Mouse (Mus musculus) embryonic facial prominence, embryonic 13.5 days (tissue): ENCODE results near the gene 9330182L06Rik. TPM values are rescaled to one million over a fixed set of nuclear protein-coding genes. Genes with fewer than 3 reads are reported as not detected.

Experiments
- ATAC-seq: fragments of 200-750 bp; cut with Nextera tagmentation; 2 replicates; pipeline ENCODE4 v1.8.0; 2017; ENCODE audit warnings: low read depth; ENCODE audit not compliant: insufficient number of reproducible peaks, insufficient read depth, low FRiP score, low TSS enrichment
- H3K27ac ChIP-seq: fragments of 300-500 bp; sonication (generic); 2 replicates; pipeline ENCODE4 v1.5.1; 2015; ENCODE audit warnings: moderate library complexity, mild to moderate bottlenecking, inconsistent platforms
- H3K27me3 ChIP-seq: fragments of 300-500 bp; sonication (generic); 2 replicates; pipeline ENCODE4 v1.6.1; 2015; ENCODE audit warnings: mild to moderate bottlenecking, inconsistent platforms
- H3K36me3 ChIP-seq: fragments of 300-500 bp; sonication (generic); 2 replicates; pipeline ENCODE4 v1.6.1; 2015; ENCODE audit warnings: mild to moderate bottlenecking, inconsistent platforms
- H3K4me1 ChIP-seq: fragments of 300-500 bp; sonication (generic); 2 replicates; pipeline ENCODE4 v1.6.1; 2015; ENCODE audit warnings: inconsistent platforms
- H3K4me2 ChIP-seq: fragments of 300-500 bp; sonication (generic); 2 replicates; pipeline ENCODE4 v1.6.1; 2015; ENCODE audit warnings: moderate library complexity, mild to moderate bottlenecking, inconsistent platforms
- H3K4me3 ChIP-seq: fragments of 300-500 bp; sonication (generic); 2 replicates; pipeline ENCODE4 v1.5.1; 2015; ENCODE audit warnings: mild to moderate bottlenecking, inconsistent platforms
- H3K9ac ChIP-seq: fragments of 300-500 bp; sonication (generic); 2 replicates; pipeline ENCODE4 v1.6.1; 2015; ENCODE audit warnings: mild to moderate bottlenecking, inconsistent platforms
- H3K9me3 ChIP-seq: fragments of 300-500 bp; sonication (generic); 2 replicates; pipeline ENCODE4 v1.6.1; 2016; ENCODE audit warnings: inconsistent platforms
- WGBS: fragments of 180-500 bp; shearing (Covaris S2); methylation state at CpG from one replicate; pipeline ENCODE4 v1.1.7; 2015; ENCODE audit warnings: mixed read lengths; 5-methylcytosine and 5-hydroxymethylcytosine counted together
- polyA plus RNA-seq: library from polyadenylated mRNA; unstranded; fragments of >200 nt; fragmentation: Nextera tagmentation; extraction: Ambion mirVana; gene quantifications from 2 replicates; pipeline ENCODE4 v1.2.1, GENCODE M21; 2015

The 9330182L06Rik gene
- polyA plus RNA-seq, 1 experiment from 2014 or later = 2.0 TPM

DNA sequence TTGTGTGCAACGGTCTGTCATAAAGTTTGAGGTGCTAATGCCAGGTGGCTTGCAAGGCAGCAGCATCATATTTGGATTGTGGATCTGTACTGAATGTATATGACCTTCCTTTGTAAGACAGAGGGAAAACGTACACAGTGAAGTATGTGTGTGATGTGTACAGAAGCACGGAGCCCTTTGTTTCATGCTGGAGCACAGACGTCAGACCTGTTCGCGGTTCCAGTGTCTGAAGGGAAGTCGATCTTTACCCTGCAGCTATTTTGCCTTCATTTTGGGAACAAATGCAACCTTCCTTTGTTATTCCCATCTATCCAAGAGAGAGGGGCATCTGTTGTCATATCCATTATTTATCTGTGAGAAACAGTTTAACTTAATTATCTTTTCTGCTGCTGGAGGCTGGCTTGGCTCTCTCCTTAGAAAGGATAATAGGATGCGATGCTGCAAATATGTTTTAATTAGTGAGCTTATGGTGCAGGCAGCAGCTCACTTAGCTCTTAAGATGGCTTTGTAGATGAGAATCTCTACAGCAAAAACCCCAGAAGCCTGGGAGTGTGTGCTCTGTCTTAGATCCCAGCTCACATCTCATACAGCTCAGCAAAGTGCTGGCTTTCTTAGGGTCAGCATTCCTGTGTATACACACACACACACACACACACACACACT is 73.7 kb downstream of the 9330182L06Rik start:
- Histone ChIP-seq H3K4me3 (no peak overlapping the region), H3K9me3 (no peaks in the 10 kb centered on the region), H3K4me1 (no peaks in the 10 kb centered on the region), H3K4me2 (no peak overlapping the region), H3K36me3 (no peaks in the 10 kb centered on the region), H3K9ac (no peak overlapping the region), H3K27ac (no peak overlapping the region), H3K27me3 (no peaks in the 10 kb centered on the region)
- no peak for ATAC-seq
- WGBS = 61% methylated on average over 8 of the region's 8 CpGs

DNA sequence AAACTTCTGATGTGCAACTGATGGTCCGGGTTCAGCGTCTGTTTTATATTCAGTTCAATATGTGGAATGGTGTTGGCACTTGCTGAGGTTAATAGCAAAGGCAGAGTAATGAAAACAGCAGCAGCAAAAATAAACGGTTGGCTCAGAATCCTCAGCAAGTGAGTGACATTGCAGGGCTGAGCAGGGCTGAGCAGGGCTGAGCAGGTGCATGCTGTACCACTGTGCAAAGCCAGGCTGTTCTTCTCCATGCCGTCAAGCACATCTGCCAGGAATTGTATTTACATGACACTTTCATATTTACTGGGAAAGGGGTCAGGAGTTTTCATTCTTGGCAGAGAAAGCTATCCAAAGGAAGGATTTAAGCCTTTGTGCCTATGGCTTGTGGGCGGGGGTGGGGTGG is 78.7 kb downstream of the 9330182L06Rik start:
- no peak overlapping the region for H3K4me2 ChIP-seq
- H3K36me3 ChIP-seq = no peaks in the 10 kb centered on the region
- no peaks in the 10 kb centered on the region for H3K9me3 ChIP-seq
- ATAC-seq = 0 out of 2 replicates have a peak, but pooled peaks have one; percentile 69
- no peaks in the 10 kb centered on the region for H3K4me1 ChIP-seq
- no peak overlapping the region for H3K9ac ChIP-seq
- H3K27ac ChIP-seq = no peak overlapping the region
- WGBS = 46% methylated on average over 5 of the region's 5 CpGs
- no peak overlapping the region for H3K4me3 ChIP-seq
- no peaks in the 10 kb centered on the region for H3K27me3 ChIP-seq

DNA sequence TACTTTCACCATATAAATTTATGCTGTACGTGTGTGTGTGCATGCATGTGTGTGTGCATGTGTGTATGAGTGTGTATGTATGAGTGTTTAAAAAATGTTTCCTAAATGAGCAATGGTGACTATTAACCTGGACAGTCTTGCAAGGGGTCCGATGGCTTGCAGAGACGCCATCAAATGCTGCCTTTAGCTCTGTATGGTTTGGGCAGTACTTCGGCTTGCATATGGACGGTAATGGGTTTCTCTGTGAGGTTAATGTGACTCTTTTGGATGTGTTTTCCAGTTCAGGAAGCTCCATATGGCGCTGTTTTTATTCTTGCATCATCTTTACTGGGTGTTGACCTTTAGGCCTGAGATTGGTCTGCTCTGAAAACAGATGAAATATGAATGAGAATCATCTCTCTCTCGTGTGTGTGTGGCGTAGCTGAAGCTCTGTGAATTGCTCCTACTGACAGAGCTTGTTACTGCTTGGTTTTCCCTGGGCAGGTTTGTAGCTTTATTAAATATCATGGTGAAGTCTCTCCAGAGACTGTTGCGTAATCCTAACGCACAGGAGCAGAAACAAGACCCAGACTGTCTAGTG is 79.2 kb downstream of the 9330182L06Rik start:
- Histone ChIP-seq H3K9ac (no peak overlapping the region), H3K4me3 (no peak overlapping the region), H3K4me1 (no peaks in the 10 kb centered on the region), H3K27me3 (no peaks in the 10 kb centered on the region), H3K36me3 (no peaks in the 10 kb centered on the region), H3K4me2 (no peak overlapping the region), H3K9me3 (no peaks in the 10 kb centered on the region), H3K27ac (no peak overlapping the region)
- ATAC-seq = no peak
- 74% methylated on average over 10 of the region's 10 CpGs for WGBS

DNA sequence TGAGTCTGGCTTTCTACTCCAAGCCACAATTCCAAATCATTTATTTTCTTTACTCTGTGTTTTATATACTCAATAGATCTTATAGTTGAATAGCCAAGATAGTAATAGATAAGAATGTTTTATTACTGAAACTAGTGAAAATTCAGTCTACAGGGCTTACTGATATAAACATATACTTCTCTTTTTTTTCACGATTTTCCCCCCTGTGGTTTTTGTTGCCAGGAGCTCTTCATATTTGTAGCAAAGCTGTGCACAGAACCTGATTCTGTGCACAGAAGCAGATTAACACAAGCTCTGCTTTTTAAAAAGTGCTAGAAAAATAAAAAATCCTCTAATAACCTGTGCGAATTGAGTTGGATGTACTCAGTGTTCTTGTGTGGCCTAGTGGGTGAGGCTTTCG is 79.7 kb downstream of the 9330182L06Rik start:
- H3K9me3 ChIP-seq = no peaks in the 10 kb centered on the region
- WGBS = 85% methylated on average over 3 of the region's 3 CpGs
- H3K4me2 ChIP-seq = no peak overlapping the region
- H3K36me3 ChIP-seq = no peaks in the 10 kb centered on the region
- no peak overlapping the region for H3K27ac ChIP-seq
- no peak overlapping the region for H3K4me3 ChIP-seq
- H3K9ac ChIP-seq = no peak overlapping the region
- H3K4me1 ChIP-seq = no peaks in the 10 kb centered on the region
- no peak for ATAC-seq
- no peaks in the 10 kb centered on the region for H3K27me3 ChIP-seq

DNA sequence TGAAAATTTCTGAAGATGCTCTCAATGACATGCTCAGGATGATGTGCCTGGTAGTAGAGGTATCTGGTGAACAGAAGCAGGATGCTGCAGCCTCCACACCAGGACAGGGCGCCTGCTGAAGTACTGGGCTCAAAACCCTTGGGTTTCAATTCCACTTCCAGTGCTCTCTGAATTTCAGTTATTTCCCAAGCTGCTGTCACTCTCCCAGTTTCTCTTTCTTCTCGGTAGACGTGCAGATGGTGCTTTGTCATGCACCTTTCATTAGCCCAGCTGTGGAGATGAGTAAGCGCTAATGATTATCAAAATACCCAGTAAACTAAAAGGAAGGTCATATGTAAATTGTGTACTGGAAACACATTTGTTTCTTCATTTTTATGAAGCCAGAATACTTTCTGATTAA is 80.6 kb downstream of the 9330182L06Rik start:
- 78% methylated on average over 4 of the region's 4 CpGs for WGBS
- Histone ChIP-seq H3K4me1 (no peaks in the 10 kb centered on the region), H3K4me2 (no peak overlapping the region), H3K4me3 (no peak overlapping the region), H3K36me3 (no peaks in the 10 kb centered on the region), H3K9me3 (no peaks in the 10 kb centered on the region), H3K27me3 (no peaks in the 10 kb centered on the region), H3K9ac (no peak overlapping the region), H3K27ac (no peak overlapping the region)
- ATAC-seq = no peak

DNA sequence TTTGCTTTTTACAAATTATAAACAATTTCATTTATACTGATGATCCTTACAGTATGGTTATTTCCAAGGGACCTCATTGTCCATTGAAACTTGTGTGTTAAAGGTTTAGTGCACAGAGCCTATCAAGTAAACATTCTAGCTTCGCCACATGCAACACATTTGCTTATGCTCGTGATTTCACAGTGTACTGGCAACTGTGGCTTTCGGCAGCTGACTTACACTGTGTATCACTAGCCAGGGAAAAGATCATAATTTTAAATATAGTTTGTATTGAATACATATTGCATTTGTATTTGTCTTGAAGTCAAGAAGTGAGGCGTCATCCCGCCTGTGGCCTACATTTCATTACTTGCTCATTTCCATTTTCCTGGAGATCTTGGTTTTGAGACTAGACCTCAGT is 86.2 kb downstream of the 9330182L06Rik start:
- H3K9ac ChIP-seq = no peak overlapping the region
- no peaks in the 10 kb centered on the region for H3K9me3 ChIP-seq
- WGBS = 87% methylated on average over 5 of the region's 5 CpGs
- no peak overlapping the region for H3K4me3 ChIP-seq
- ATAC-seq = no peak
- no peak overlapping the region for H3K27ac ChIP-seq
- H3K4me2 ChIP-seq = no peak overlapping the region
- no peaks in the 10 kb centered on the region for H3K36me3 ChIP-seq
- H3K27me3 ChIP-seq = no peaks in the 10 kb centered on the region
- no peaks in the 10 kb centered on the region for H3K4me1 ChIP-seq

DNA sequence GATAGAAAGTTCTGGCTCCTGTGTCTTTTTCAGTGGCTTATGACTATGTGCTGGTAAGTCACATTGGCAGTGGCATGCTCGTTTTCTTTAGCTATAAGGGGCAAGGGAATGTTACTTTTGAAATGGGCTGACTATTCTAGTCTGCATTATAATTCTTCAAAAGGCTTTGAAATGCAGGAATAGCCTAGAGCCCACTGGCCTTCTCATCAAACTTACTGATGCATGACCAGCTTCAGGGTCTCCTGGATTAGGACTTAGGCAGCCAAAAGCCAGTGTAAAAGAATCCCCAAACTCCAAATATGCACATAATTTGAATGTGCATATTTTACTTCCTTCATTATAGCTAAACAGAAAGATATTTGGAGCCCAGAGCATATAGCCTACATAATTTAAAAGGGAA is 86.7 kb downstream of the 9330182L06Rik start:
- H3K4me2 ChIP-seq = no peak overlapping the region
- ATAC-seq = no peak
- WGBS = 44% methylated on average over 1 of the region's 1 CpGs
- no peak overlapping the region for H3K9ac ChIP-seq
- no peaks in the 10 kb centered on the region for H3K4me1 ChIP-seq
- no peaks in the 10 kb centered on the region for H3K9me3 ChIP-seq
- H3K27ac ChIP-seq = no peak overlapping the region
- no peaks in the 10 kb centered on the region for H3K36me3 ChIP-seq
- H3K4me3 ChIP-seq = no peak overlapping the region
- H3K27me3 ChIP-seq = no peaks in the 10 kb centered on the region

DNA sequence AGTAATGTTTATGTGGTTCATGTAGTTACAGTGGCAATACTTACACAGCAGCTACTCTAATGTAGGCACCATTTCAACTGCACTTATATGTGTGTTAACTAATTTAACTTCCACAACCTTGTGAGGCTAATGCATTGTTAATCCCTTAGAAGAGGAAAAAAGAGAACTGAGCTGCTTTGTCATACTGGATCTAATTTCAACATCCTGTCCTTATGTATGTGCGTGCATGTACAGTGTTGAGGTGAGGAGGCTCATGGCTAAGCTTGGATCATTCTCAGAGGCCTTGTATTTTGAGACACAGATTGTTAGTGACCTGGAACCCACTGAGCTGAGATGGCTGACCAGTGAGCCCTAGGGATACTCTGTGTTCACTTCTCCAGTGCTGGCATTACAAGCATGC is 88.3 kb downstream of the 9330182L06Rik start:
- Histone ChIP-seq H3K36me3 (no peaks in the 10 kb centered on the region), H3K9me3 (no peaks in the 10 kb centered on the region), H3K4me2 (no peak overlapping the region), H3K9ac (no peak overlapping the region), H3K4me3 (no peak overlapping the region), H3K4me1 (no peaks in the 10 kb centered on the region), H3K27me3 (no peaks in the 10 kb centered on the region), H3K27ac (no peak overlapping the region)
- WGBS = 85% methylated on average over 1 of the region's 1 CpGs
- no peak for ATAC-seq

DNA sequence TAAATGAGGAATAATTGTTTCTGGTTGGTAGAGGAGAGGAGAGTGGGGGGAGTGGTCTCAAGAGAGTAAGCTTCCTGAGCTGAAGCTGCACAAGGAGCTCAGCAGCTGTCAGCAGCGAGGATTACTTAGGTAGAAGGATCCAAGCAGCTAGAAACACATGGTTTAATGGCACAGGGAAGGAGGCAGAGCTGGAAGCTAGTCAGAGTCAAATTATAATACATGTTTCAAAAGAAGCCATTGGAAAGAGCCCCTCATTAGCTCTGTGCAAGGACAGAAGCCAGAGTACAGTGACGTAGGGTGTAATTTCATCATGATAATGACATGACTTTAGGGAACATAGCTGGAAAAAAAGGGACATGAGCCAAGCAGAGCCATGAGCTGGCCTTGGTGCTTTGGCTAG is 92.2 kb downstream of the 9330182L06Rik start:
- WGBS = 31% methylated on average over 2 of the region's 2 CpGs
- Histone ChIP-seq H3K4me3 (no peak overlapping the region), H3K36me3 (no peaks in the 10 kb centered on the region), H3K4me1 (no peaks in the 10 kb centered on the region), H3K27me3 (no peaks in the 10 kb centered on the region), H3K4me2 (no peak overlapping the region), H3K9me3 (no peaks in the 10 kb centered on the region), H3K9ac (no peak overlapping the region), H3K27ac (no peak overlapping the region)
- no peak for ATAC-seq

DNA sequence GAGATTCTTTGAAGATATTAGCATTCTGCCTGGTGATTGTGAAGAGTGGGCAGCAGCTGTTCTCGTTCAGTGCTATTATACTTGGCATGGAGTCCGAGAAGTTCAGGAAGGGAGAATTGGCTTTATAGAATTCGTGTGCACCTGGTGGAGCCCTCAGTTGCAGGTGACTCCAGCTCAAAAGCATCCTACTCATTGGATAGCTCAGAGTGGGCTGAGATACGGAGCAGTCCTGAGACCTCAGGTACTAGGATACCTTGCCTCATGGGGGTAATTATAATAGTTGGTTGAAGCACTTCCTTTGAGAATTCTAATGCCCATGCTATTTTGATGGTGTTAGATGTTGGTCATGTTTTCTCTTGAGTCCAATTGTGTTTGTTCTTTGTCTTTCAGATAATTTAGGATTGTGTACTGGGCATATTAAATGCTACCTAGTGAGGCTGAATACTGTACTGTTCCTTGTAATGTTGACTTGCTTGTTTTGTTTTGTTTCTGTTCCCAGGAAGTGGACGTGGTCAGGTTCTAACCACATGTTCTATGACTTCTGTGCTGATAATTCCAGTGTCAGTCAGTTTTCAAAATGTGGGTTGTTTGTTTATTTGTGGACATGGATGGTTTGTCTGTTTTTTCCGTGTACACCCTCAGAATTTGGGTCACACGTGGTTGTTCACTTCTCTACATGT is 96.2 kb downstream of the 9330182L06Rik start:
- Histone ChIP-seq H3K36me3 (no peaks in the 10 kb centered on the region), H3K27me3 (no peaks in the 10 kb centered on the region), H3K27ac (no peak overlapping the region), H3K9me3 (no peaks in the 10 kb centered on the region), H3K4me1 (no peaks in the 10 kb centered on the region), H3K9ac (no peak overlapping the region), H3K4me3 (no peak overlapping the region), H3K4me2 (no peak overlapping the region)
- 76% methylated on average over 7 of the region's 7 CpGs for WGBS
- ATAC-seq = no peak

DNA sequence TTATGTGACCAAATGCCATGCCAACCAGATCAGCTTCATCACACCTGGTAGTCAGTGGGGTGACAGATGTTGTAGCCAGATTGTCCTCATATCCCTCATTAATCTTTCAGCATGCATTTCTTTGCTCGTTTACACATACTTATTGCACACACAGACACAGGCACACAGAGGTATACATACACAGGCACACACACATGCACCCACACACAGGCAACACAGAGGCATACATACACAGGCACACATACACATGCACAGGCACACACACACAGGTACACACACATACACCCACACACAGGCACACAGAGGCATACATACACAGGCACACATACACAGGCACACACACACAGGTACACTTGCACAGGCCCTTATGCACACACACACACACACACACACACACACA is 99.0 kb downstream of the 9330182L06Rik start:
- Histone ChIP-seq H3K27ac (no peak overlapping the region), H3K4me2 (no peak overlapping the region), H3K4me1 (no peaks in the 10 kb centered on the region), H3K27me3 (no peaks in the 10 kb centered on the region), H3K9ac (no peak overlapping the region), H3K36me3 (no peaks in the 10 kb centered on the region), H3K9me3 (no peaks in the 10 kb centered on the region), H3K4me3 (no peak overlapping the region)
- ATAC-seq = no peak
- 78% methylated on average over 1 of the region's 1 CpGs for WGBS
